ENCODE assay signal across 34 mouse cellular contexts in genomic region chr9:123132994-123133393, GRCm38 (mm10). TPM values are rescaled to one million over a fixed set of nuclear protein-coding genes. Genes with fewer than 3 reads are reported as not detected.
"Had no signal": no experiment of that assay in that cellular context is flagged by ENCODE, and none has a peak within 500 bp of the region (broad histone marks: within the 10 kb centered on the region; RNA-seq: fewer than 3 reads in every experiment).

No protein-coding gene starts in this region.

- H3K4me3 ChIP-seq: limb, embryonic 10.5 days; limb, embryonic 12.5 days; limb, embryonic 13.5 days; limb, embryonic 15.5 days; liver, embryonic 12.5 days; liver, embryonic 13.5 days; liver, embryonic 15.5 days; lung, embryonic 15.5 days; megakaryocyte, embryonic 14.5 days; midbrain, embryonic 10.5 days; midbrain, embryonic 12.5 days; midbrain, embryonic 13.5 days; midbrain, embryonic 15.5 days; myocyte; neural tube, embryonic 12.5 days had no signal

- H3K9ac ChIP-seq: limb, embryonic 12.5 days; limb, embryonic 13.5 days; limb, embryonic 15.5 days; liver, embryonic 12.5 days; liver, embryonic 13.5 days; liver, embryonic 14.5 days; liver, embryonic 15.5 days; liver, postnatal 0 days; lung, embryonic 14.5 days; lung, embryonic 15.5 days; midbrain, embryonic 12.5 days; midbrain, embryonic 13.5 days; midbrain, embryonic 15.5 days; neural tube, embryonic 12.5 days had no signal

- H3K9me3 ChIP-seq: limb, embryonic 10.5 days; limb, embryonic 12.5 days; limb, embryonic 13.5 days; limb, embryonic 15.5 days; liver, embryonic 12.5 days; liver, embryonic 13.5 days; liver, embryonic 15.5 days; lung, embryonic 15.5 days; megakaryocyte, embryonic 14.5 days; midbrain, embryonic 10.5 days; midbrain, embryonic 12.5 days; midbrain, embryonic 13.5 days; midbrain, embryonic 15.5 days; neural tube, embryonic 12.5 days had no signal

- H3K4me1 ChIP-seq: limb, embryonic 10.5 days; liver, embryonic 13.5 days; liver, embryonic 15.5 days; midbrain, embryonic 10.5 days; midbrain, embryonic 12.5 days; midbrain, embryonic 13.5 days; midbrain, embryonic 15.5 days; neural tube, embryonic 12.5 days had no signal

- H3K4me2 ChIP-seq: limb, embryonic 12.5 days; limb, embryonic 13.5 days; limb, embryonic 15.5 days; liver, embryonic 11.5 days; liver, embryonic 12.5 days; liver, embryonic 13.5 days; liver, embryonic 15.5 days; lung, embryonic 14.5 days; lung, embryonic 15.5 days; midbrain, embryonic 11.5 days; midbrain, embryonic 12.5 days; midbrain, embryonic 13.5 days; midbrain, embryonic 15.5 days; neural tube, embryonic 12.5 days had no signal

- H3K27me3 ChIP-seq: limb, embryonic 12.5 days; limb, embryonic 13.5 days; limb, embryonic 15.5 days; liver, embryonic 12.5 days; liver, embryonic 13.5 days; liver, embryonic 15.5 days; lung, embryonic 15.5 days; megakaryocyte, embryonic 14.5 days; midbrain, embryonic 12.5 days; midbrain, embryonic 13.5 days; midbrain, embryonic 15.5 days; neural tube, embryonic 12.5 days had no signal

- ATAC-seq: liver, embryonic 12.5 days; liver, postnatal 0 days; lung, postnatal 0 days; midbrain, embryonic 13.5 days; midbrain, embryonic 15.5 days; midbrain, embryonic 16.5 days had no signal

- DNase-seq: left cerebral cortex, postnatal 4 days; liver; liver, embryonic 13.5 days; liver, postnatal 0 days; lung, adult 18-20 months; lung, adult 2 months; lung, embryonic 14.5 days; lung, postnatal 10 days; lung, postnatal 14 days; lung, postnatal 36 days; lung, postnatal 4 days; midbrain, embryonic 14.5 days had no signal

- H3K27ac ChIP-seq: limb, embryonic 10.5 days; limb, embryonic 12.5 days; limb, embryonic 13.5 days; limb, embryonic 15.5 days; liver, embryonic 12.5 days; liver, embryonic 13.5 days; liver, embryonic 14.5 days; liver, embryonic 15.5 days; lung, embryonic 15.5 days; macrophage; midbrain, embryonic 10.5 days; midbrain, embryonic 12.5 days; midbrain, embryonic 13.5 days; midbrain, embryonic 15.5 days; neural tube, embryonic 12.5 days had no signal

RNA-seq across cellular contexts. Expression of gene Clec3b, which starts 17.8 kb away (rescaled TPM):
- polyA plus RNA-seq: limb, embryonic 10.5 days; limb, embryonic 11.5 days; limb, embryonic 12.5 days; liver, embryonic 11.5 days; liver, embryonic 12.5 days; liver, embryonic 15.5 days; liver, postnatal 0 days; lung, embryonic 14.5 days; macrophage; midbrain, embryonic 11.5 days; midbrain, embryonic 13.5 days; neural tube, embryonic 11.5 days; neural tube, embryonic 12.5 days had no signal
